Mouse (Mus musculus): ENCODE results near the gene Smap2. TPM values are rescaled to one million over a fixed set of nuclear protein-coding genes. Genes with fewer than 3 reads are reported as not detected.

Gene Smap2
- total RNA-seq, 4 experiments from 2014 or later = 179 to 188 (median 183) TPM

Small RNA genes within 50 kb of the gene (microRNA-seq; reads per million reads assigned to microRNA genes)
- gene Mir7015 = 1.3 to 1.5 reads per million in 2 experiments

Other genes starting within 250 kb of the Smap2 start
- 10 to 100 TPM; 42.4 to 48.9 (median 47.9) TPM for gene Nfyc, start 185.7 kb downstream of the Smap2 start, total RNA-seq (2022)
- 100 to 1,000 TPM; 137 to 160 (median 147) TPM for gene Rims3, start 162.4 kb downstream of the Smap2 start, total RNA-seq (2022)
- gene Exo5, start 92.2 kb downstream of the Smap2 start, total RNA-seq (2022) = 10 to 100 TPM; 13.9 to 16.5 (median 14.9) TPM
- 1 to 10 TPM; 1.5 to 3.0 (median 1.8) TPM for gene Zfp69, start 65.5 kb downstream of the Smap2 start, total RNA-seq (2022)
- gene Col9a2, start 22.1 kb upstream of the Smap2 start, total RNA-seq (2022) = 1 to 10 TPM; 6.2 to 9.6 (median 6.4) TPM
- gene Zmpste24, start 81.0 kb upstream of the Smap2 start, total RNA-seq (2022) = 10 to 100 TPM; 23.0 to 26.1 (median 24.9) TPM
- under 1 TPM in 2 of 4 experiments, not detected in 2; 0.58 to 0.66 TPM for gene Tmco2, start 92.0 kb upstream of the Smap2 start, total RNA-seq (2022)
- gene Rlf, start 197.8 kb upstream of the Smap2 start, total RNA-seq (2022) = 10 to 100 TPM; 24.7 to 27.1 (median 25.8) TPM

Data from left cerebral cortex, adult 8-10 months (tissue).